Mouse (Mus musculus) gastrocnemius, postnatal 36 days (tissue): ENCODE data around the gene Lap3. TPM values are rescaled to one million over a fixed set of nuclear protein-coding genes. Genes with fewer than 3 reads are reported as not detected.

Experiments used
- DNase-seq, 2 experiments: peaks; one replicate each; pipeline ENCODE4 v3.0.0; 2022
- intact Hi-C: fragments of 180-260 bp; cut with DNase I; formaldehyde crosslinking; loops from one replicate; pipeline ENCODE4 v1.15.1; 2025
- long read RNA-seq, 2 experiments: library from polyadenylated mRNA; stranded (forward); transcript quantifications; one replicate each; pipeline ENCODE4 v2.0.0; 2021
- total RNA-seq, 2 experiments: library from RNA; stranded (reverse); gene quantifications; 2 replicates each; pipeline ENCODE4 v1.2.3; 2021

Lap3 gene
- 10 to 100 TPM; 51.1 to 53.8 TPM for total RNA-seq
- long read RNA-seq, experiment 1, transcript Lap3-201 (13 exons, 2,267 nt): major isoform, 34 of 42 reads
- long read RNA-seq, experiment 1, partial matches to known transcripts: 0 of 42 reads
- long read RNA-seq, experiment 1, other reads (novel, unspliced or antisense): 8 of 42 reads
- long read RNA-seq, experiment 2, transcript Lap3-201 (13 exons, 2,267 nt): major isoform, 51 of 67 reads
- long read RNA-seq, experiment 2, partial matches to known transcripts: 6 of 67 reads
- long read RNA-seq, experiment 2, other reads (novel, unspliced or antisense): 10 of 67 reads

DNA sequence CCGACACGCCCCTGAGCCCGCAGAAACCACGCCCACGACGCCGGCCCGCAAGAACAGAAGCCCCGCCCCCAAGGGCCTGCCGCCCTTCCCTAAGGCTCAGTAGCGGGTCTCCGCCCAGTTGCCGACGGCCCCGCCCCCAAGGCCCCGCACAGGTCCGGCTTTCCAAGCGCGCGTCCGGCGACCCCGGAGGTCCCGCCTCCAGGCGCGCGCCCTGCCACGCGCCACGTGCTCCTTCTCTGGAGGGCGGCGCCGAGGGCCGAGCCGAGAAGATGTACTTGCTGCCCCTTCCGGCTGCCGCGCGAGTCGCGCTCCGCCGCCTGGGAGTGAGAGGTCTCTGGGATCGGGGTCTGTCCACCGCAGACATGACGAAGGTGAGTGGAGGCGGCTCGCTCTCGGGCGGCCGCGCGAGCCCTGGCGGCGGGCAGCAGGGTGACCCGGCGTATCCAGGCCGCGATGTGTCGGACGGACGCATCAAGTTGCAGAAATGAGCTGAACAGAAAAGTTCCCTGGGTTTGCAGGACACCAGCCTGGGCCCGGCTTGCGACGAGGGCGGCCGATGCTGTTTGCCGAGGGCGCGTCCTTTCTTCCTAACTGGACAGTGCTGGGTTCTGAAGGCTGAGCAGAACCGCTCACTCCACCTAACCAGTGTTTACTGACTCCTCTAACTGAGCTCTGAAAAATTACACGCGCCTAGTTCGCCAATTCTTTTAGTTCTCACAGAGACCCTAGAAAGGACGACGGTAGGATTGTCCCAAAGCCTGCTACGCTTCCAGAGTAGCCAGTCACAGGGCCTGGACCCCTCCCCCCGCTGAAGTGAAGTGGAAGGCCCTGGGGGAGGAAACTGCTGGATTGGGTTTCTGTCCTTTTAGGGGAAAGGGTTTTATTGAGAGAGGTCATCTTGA lies at the start of gene Lap3:
Gene Lap3 (plus strand): TSS at position 184 of the 902 bp plus-strand sequence.
- intact Hi-C loops: loop anchor here (5.0 kb wide), 2 partner anchors 34 to 41 kb away; partner anchors contain the start of genes Clrn2 and Qdpr
- DNase-seq: peak; percentile 99

DNA sequence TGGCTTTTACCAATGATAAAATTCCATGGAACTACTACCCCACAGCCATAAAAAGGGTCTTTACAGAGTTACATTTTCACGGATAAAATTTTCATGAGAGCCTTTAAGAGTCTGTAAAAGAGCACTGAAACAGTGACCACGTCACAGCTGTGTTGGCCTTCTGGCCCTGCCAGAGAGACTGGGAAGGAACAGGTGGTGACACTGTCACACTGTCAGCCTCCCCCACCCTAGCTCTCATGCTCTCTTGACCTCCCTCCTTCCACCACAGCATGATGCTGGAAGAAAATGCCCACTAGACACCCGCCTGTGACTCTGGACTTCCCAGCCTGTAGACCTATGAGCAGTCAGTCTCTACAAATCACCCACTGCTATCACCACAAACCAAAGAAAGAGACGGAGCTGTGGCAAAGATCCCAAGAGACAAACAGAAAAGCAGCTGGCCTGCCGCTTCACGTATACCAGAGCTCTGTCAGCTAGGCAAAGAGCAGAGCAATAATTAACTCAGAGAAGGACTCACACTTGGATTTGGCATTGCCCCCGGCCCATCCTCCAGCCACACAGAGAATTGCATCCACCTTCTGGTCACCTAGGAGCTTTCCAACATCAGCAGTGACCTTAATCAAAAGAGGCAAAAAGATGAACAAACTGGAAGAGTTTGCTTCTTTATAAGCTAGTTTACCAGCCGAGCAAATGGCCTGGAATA lies 48.9 kb upstream of the Lap3 start:
- no peak for DNase-seq
- intact Hi-C loops: loop anchor here (10.0 kb wide), 1 partner anchor 411 kb away; the partner anchor contains the start of gene Lcorl

DNA sequence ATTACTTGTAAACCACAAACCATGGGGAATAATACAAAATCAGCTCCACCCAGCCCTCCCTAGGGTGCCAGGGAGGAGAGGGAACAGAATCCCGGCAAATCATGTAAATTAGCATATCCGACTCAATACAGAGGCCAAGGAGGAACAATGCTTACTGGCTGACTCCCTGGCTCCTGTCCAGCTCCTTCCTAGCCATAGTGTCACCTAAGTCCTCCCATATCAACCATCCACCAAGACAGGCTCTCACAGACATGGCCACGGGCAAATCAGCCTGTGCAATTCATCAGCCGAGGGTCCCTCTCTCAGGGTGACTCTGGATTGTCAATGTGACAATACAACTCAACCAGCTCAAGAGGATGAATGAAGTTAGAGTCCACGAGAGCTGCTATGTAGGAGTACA lies 44.5 kb upstream of the Lap3 start:
- intact Hi-C loops: loop anchor here (10.0 kb wide), 1 partner anchor 406 kb away; the partner anchor contains the start of gene Lcorl
- no peak for DNase-seq

DNA sequence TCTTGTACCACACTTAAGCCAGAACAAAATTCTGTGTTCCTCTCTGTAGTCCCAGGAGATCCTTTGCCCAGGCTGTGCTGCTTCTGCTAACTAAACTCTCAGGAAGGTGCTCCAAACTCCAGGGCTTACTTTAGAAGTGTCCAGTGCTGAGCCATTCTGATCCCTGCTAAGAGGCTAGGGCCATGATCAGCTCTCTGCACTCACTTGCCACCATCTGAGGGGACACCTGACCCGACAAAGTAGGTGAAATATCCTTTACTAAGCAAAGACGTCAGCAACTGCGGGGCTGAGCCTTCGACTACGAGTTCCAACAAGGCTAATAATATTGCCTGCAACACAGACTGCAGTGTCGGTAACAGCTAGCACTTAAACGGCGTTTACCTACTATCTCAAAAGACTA lies 44.0 kb upstream of the Lap3 start:
- intact Hi-C loops: loop anchor here (10.0 kb wide), 1 partner anchor 406 kb away; the partner anchor contains the start of gene Lcorl
- no peak for DNase-seq

DNA sequence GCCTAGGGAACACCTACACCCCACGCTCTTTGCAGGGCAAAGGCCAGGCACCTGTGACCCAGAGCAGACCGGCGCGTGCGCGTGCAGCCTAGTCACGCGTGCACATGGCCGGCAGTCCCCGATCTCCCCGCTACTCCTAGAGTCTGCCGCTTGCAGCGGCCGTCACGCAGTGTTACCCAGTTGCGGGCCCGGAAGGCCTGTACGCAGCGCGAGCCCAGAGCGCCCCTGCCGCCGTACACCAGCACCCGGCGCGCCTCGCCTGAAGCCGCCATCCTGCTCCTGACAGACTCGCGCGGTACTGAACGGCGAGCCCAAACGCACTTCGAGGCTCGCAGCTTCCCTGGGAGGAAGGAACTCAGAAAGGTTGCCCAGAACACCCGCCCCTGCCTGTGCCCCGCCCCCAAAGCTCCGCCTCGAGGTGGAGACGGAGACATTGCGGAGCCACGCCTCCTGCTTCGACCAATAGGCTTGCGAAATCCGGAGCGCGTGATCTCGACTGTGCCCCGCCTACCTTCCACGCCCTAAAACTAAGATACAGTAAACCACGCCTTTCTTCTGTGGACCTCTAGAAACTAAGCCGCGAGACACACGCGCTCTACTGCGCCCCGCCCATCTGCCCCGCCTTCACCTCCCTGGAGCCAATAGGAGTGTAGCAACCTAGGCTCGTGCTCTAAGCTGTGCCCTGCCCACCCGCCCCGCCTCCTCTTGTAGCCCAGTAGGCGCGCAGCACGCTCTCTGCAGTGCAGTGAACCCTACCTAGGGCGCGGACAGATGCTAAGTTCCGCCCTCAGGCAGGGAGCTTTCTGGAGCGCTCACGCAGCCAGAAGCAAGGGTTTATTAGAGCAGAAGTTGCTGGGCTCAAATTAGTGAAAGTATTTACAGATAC lies 43.1 kb upstream of the Lap3 start, which contains the start of gene Qdpr:
Gene Qdpr (minus strand): TSS at position 406 of the 886 bp plus-strand sequence.
- intact Hi-C loops: loop anchor here (5.0 to 10.0 kb wide), 2 partner anchors 42 to 405 kb away; partner anchors contain the start of genes Lap3 and Lcorl

DNA sequence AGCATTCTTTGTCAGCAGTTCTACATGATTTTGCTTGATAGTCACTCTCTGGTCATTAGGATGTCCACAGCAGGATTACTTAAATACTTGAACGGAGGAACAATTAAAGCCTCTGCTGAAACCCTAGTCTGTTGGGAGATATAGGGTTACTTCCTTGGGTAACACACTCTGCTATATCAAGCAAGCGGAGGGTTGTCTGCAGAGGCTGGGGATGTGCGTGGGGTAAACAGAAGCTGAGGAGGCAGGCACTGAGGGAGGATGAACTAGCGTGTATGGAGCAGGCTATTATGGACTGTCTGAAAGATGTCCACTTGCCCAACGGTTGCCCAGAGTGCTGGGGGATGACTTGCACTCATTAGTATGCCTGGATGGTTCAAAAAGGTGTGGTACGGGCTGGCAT lies 39.7 kb upstream of the Lap3 start, which contains the start of gene Clrn2:
Gene Clrn2 (plus strand): TSS at position 301 of the 400 bp plus-strand sequence.
- DNase-seq: no peak
- intact Hi-C loops: loop anchor here (5.0 kb wide), 1 partner anchor 39 kb away; the partner anchor contains the start of gene Lap3

More for the DNA sequence above, 43.1 kb upstream of the Lap3 start, which contains the start of gene Qdpr:
- DNase-seq: peak; percentile 86 to 96

DNA sequence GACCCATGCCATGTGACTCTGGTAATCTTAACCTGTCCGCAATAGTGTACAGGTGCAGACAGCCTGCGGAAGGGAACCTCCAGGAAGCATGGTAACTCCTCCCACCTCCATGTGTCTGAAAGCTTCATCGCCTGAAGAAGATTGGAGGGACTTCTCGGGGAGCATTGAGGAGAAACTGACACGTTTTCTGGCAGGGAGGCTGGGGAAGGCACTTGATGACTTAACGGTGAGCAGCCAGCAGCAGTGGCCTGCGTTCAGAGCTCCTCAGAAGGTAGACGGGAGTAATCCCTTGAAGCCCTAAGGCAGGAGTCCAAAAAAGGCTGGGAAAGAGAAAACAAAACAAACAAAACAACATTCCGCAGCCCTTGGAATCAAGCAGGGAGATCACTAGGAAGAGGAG lies 38.7 kb upstream of the Lap3 start:
- DNase-seq: no peak
- intact Hi-C loops: loop anchor here (5.0 kb wide), 1 partner anchor 38 kb away; the partner anchor contains the start of gene Lap3

DNA sequence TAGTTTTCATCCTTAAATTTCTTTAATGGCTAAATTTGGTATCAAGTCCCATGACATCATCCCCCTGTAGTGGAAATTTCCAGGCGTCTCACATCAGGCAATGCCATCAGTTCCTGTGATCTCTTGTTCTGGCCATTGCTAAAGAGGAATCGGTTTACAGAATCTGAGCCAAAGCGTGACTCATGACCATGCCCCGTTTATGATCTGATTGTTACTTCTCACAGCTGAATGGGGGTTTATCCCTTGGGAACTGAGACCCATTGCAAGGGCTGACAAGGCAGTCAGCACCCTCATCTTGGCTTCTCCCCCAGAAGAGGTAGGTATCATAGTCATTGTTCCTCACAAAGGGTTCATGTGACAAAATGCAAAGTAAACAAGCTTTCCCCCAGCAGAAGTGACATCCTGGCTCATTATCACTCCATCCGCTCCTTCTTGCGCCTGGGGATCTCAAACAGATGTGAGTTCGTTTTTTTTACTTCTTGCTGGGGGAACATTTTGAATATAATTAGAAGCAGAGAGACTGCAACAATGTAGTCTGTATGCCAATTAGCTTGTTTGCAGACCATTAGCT lies 20.2 kb upstream of the Lap3 start:
- intact Hi-C loops: loop anchor here (2.0 to 10.0 kb wide), 2 partner anchors 196 to 872 kb away; partner anchors contain the start of gene Ncapg
- DNase-seq: no peak

DNA sequence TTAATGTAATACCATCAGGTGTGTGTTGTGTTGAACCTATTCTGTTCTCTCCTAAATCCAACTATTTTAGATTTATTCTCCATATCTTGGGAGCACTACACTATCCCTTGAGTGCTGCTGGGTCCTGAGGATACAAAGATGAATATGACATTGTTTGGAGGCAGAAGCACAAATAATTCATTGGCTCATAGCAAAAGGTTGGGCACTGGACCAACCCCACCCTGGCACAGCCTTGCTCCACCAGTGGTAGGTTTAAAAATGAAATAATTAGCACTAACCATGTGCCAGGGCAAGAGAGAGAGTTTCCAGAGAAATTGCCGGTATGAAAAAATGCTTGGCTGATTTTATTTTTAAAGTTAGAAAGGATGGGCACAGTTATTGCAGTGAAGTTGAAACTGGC lies 19.7 kb upstream of the Lap3 start:
- intact Hi-C loops: loop anchor here (2.0 to 10.0 kb wide), 2 partner anchors 195 to 871 kb away; partner anchors contain the start of gene Ncapg
- DNase-seq: no peak

DNA sequence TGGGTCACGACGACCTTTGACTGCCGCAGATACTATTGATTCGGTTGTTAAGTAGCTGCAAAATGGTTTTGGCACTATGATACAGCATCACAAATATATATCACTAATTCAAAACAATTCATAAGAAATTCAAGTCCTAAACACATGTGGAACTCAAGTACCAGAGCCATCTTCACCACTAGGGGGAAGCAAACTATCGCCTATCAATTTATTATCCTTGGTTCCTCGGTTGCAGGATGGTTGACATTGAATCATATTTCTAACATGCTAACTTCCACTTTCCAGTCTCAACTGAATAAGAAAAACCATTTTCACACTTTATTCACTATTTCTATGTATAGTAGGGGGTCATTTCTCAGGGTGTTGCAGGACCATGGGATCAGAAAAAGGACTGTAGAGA lies 19.0 kb upstream of the Lap3 start:
- intact Hi-C loops: loop anchor here (10.0 kb wide), 1 partner anchor 871 kb away; no protein-coding TSS in a partner anchor
- no peak for DNase-seq

DNA sequence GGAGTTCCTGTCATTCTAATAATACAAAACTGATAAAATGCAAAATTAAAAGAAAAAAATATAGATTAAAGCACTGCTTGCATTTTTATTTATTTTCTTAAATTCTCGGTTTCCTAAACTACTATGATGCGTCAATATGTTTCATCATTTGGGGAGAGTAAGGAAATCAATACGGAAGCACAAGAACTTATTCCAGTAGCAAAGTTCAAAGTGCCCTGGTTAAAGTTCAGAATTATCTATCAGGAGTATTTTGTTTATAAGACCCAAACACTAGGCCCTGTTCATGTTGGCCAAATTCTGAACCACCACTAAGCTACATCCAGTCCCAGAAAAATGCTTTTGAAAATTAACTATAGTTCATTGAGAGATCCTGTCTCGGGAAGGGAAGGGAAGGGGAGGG lies 18.4 kb upstream of the Lap3 start:
- intact Hi-C loops: loop anchor here (5.0 to 10.0 kb wide), 2 partner anchors 58 to 870 kb away; no protein-coding TSS in a partner anchor
- DNase-seq: no peak

DNA sequence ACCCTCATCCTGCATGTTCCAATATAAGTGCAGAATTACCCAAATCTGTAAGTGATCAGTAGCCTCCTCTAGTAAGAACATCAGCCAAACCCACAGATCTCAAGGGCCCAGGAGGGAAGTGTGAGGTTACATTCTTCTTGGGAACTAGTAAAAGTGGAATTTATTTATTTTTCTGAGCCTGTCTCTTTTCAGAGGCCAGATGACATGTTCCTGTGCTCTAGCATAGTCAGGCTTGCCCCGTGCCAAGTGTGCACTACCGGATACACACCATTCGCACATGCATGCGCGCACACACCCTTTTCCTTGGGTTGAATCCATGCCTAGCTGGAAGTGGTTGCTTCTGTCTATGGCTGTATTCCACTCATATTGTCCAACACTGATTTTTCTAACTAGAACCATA lies 17.4 kb upstream of the Lap3 start:
- no peak for DNase-seq
- intact Hi-C loops: loop anchor here (5.0 to 10.0 kb wide), 2 partner anchors 57 to 869 kb away; no protein-coding TSS in a partner anchor

DNA sequence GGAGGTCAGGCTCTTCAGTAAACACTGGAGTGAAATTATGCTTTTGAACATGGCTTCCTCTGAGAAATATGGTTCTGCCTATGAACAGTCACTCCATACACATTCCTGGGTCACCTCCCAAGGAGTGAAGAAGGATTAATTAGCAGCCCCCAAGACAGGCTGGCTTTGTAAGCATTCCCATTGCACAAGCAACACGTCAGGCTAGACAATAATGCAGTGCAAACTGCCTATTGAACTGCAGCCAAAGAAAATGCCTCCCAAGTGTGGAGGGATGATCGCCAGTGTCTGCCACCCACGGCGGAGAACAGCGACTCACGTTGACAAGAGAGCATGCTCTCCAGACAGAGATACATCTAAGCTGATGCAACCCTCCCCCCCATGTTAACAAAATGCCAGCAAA lies 16.9 kb upstream of the Lap3 start:
- intact Hi-C loops: loop anchor here (5.0 to 10.0 kb wide), 2 partner anchors 56 to 869 kb away; no protein-coding TSS in a partner anchor
- no peak for DNase-seq

DNA sequence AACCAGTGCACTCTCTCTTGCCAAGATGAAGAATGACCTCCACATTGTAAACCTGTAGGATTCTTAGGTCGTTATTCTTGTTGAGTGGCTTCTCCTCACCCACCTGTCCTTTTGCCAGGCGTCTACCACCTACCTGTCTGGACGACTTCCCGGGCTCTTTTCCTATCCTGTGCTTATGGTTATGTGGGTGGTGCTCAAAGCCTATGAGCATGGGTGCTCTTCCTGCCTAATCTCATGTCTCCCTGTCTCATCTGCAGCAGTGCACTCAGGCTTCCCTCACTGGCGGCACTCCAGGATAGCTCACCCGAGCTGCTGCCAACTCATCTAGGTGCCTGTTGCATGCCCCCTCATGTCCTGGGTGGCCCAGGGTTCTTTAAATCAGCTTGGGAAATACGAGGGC lies 15.6 kb upstream of the Lap3 start:
- DNase-seq: no peak
- intact Hi-C loops: loop anchor here (5.0 to 10.0 kb wide), 2 partner anchors 55 to 867 kb away; no protein-coding TSS in a partner anchor

DNA sequence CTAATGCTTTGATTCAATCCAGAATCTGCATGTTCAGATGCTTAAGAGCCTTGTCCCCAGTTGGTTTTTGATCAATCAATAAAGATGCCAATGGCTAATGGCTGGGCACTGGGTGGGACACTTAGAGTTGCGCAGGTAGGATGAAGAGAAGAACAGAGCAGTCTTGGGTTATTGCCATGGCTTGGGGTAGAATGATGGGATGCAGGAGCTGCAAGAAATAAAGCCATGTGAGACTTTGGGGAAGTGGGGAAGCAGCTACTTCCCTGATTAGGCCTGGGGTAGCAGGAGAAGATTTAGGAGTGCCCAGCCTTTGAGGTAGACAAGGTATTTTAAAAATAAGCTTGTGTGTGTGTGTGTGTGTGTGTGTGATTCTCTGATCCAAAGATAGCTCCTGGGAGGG lies 13.1 kb upstream of the Lap3 start:
- no peak for DNase-seq
- intact Hi-C loops: no loop called here

DNA sequence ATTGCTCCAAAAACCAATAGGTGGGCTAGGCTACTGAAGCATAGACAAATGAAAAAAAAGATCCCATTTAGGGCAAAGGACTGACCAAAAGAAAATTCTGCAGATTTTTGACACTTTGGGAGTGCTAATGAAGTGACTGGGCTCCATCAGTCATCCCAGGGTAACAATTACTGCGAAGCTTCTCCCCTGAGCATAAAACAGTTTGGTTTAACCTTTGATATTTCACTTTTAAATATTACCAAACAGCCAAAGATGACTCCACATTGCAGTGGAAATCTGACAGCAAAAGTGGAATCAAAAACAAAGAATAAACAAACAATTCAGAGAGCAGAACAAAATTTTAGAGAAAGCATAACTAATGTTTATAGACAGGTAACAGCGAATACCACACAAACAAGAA lies 12.0 kb upstream of the Lap3 start:
- intact Hi-C loops: no loop called here
- DNase-seq: no peak

DNA sequence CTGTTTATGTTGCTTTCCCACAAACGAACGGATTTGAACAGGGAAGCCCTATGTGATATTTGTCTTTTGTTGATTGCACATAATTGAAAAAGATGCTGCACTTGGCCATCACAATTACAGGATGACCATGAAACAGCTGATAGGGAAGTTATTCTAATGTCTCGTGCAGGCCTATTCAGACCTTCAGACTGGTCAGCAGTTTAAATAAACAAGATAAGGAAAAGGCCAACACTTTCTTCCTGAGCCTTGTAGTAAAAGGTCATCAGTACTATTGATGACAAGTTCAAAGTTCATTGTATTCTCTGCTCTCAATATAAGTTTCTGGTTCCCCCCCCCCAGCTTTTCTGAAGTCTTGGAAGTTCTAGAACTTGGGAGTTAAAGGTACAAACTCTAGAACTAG lies 10.6 kb upstream of the Lap3 start:
- DNase-seq: no peak
- intact Hi-C loops: no loop called here

DNA sequence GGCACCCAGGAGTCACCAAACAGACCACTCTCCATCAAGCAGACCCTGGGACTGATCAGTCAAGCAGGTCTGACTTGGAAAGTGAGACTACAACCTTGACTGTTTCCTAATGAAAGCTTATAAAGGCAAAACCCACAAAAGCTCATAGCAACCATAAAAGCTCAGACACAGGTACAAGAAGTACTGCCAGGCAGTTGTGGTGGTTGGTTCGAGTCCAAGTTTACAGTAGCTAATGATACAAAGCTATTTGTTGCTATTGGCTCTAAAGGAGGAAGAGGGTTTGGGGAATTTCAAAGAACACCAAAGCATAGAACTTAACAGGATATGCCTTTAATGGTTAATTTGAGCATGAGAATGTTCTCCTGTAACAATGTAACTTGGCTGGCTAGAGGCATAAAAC lies 9.5 kb upstream of the Lap3 start:
- intact Hi-C loops: no loop called here
- no peak for DNase-seq
